Mouse (Mus musculus) left cerebral cortex, postnatal 25 days (tissue): Measurements from ENCODE around the gene Chchd4. TPM values are rescaled to one million over a fixed set of nuclear protein-coding genes. Genes with fewer than 3 reads are reported as not detected.

Experiments
- DNase-seq, 2 experiments: peaks; one replicate each; pipeline ENCODE4 v3.0.0; 2022; ENCODE audit warnings: low spot score in 2 of 2, mixed read lengths in 1 of 2
- intact Hi-C: fragments of 180-260 bp; cut with DNase I; formaldehyde crosslinking; loops from one replicate; pipeline ENCODE4 v1.15.1; 2025
- total RNA-seq, 2 experiments: library from RNA; stranded (reverse); gene quantifications; 2 replicates each; pipeline ENCODE4 v1.2.3; 2021

Chchd4 gene
- total RNA-seq, 2 experiments from 2014 or later: 19.5 to 20.9 TPM

- intact Hi-C loops: no loop called here
- DNase-seq: no peak
Observed at GRCm38 (mm10) chr6:91416146-91416545, 57.2 kb downstream of the Chchd4 start.

DNA sequence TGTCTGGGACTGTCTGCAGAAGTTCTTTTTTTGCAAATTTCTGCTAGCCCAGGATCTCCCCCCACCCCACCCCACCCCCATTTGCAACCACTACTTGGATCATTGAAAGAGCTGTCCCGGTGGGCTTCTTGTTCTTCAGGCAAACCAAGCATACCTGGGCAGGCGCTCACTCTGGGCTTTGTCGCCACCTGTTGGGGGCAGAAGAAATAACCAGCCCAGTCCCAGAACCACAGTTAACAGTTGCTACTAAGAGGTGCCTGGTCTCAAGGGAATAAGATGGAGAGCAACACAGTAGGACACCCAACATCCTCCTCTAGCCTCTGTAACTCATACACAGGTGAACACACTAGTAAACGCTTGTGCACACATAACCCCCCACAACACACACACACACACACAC lies 58.5 kb downstream of the Chchd4 start:
- DNase-seq: peak; percentile 42 to 52
- intact Hi-C loops: loop anchor here (5.0 kb wide), 1 partner anchor 243 kb away; no protein-coding TSS in a partner anchor

Other genes with a start within 250 kb of the Chchd4 start
- 10 to 100 TPM; 11.6 to 16.3 TPM for gene Wnt7a, start 62.2 kb downstream of the Chchd4 start, total RNA-seq
- 10 to 100 TPM; 20.5 to 28.0 TPM for gene Tmem43, start 157 bp upstream of the Chchd4 start, total RNA-seq
- 10 to 100 TPM; 10.5 to 13.3 TPM for gene Xpc, start 42.3 kb upstream of the Chchd4 start, total RNA-seq
- gene Lsm3, start 42.4 kb upstream of the Chchd4 start, total RNA-seq: 10 to 100 TPM; 35.6 to 45.9 TPM
- 100 to 1,000 TPM; 128 to 149 TPM for gene Slc6a6, start 210.5 kb upstream of the Chchd4 start, total RNA-seq